Mouse (Mus musculus) midbrain, embryonic 14.5 days (tissue): ENCODE data around the gene Tmem129. TPM values are rescaled to one million over a fixed set of nuclear protein-coding genes. Genes with fewer than 3 reads are reported as not detected.

ENCODE experiments used
- polyA plus RNA-seq: library from polyadenylated mRNA; unstranded; fragments of >200 nt; fragmentation: Nextera tagmentation; extraction: Ambion mirVana; gene quantifications from 2 replicates; pipeline ENCODE4 v1.2.1, GENCODE M21; 2014

The Tmem129 gene
- polyA plus RNA-seq, 1 experiment from 2014 or later: 31.1 TPM

Other genes starting within 250 kb of the Tmem129 start
- 0.49 and 0.70 TPM in 2 replicates for gene Nkx1-1, start 224.4 kb downstream of the Tmem129 start, polyA plus RNA-seq
- 31.4 and 35.4 TPM in 2 replicates for gene Fam53a, start 28.8 kb downstream of the Tmem129 start, polyA plus RNA-seq
- gene Gm9903, start 28.5 kb downstream of the Tmem129 start, polyA plus RNA-seq: 0.65 and 0.83 TPM in 2 replicates
- 112 and 134 TPM in 2 replicates for gene Slbp, start 5.8 kb downstream of the Tmem129 start, polyA plus RNA-seq
- gene Tacc3, start 288 bp downstream of the Tmem129 start, polyA plus RNA-seq: 25.5 and 45.9 TPM in 2 replicates
- 20.9 and 21.3 TPM in 2 replicates for gene Fgfr3, start 63.3 kb upstream of the Tmem129 start, polyA plus RNA-seq
- 64.4 and 70.3 TPM in 2 replicates for gene Letm1, start 124.4 kb upstream of the Tmem129 start, polyA plus RNA-seq
- gene Nsd2, start 162.3 kb upstream of the Tmem129 start, polyA plus RNA-seq: 91.3 and 119 TPM in 2 replicates